Mouse (Mus musculus) urinary bladder, postnatal 4 days (tissue): Measurements from ENCODE around the gene Sox10.

Source experiments
- DNase-seq, 2 experiments: peaks; one replicate each; pipeline ENCODE4 v3.0.0; 2021 to 2022; ENCODE audit warnings: low spot score in 2 of 2

Sox10 gene

GRCm38 (mm10) chr15:79165140-79165539 lies at the start of gene Sox10:
Sox10 (minus strand) TSS chr15:79165240.
- DNase-seq = no peak

GRCm38 (mm10) chr15:79213591-79213990 lies 48.6 kb upstream of the Sox10 start:
- peak in 1 of 2 experiments; percentile 57 for DNase-seq

GRCm38 (mm10) chr15:79212750-79213446 lies 47.9 kb upstream of the Sox10 start:
- DNase-seq = peak in 1 of 2 experiments; percentile 56

- DNase-seq = peak in 1 of 2 experiments; percentile 54
Observed at GRCm38 (mm10) chr15:79210357-79210756, 45.3 kb upstream of the Sox10 start.

- DNase-seq = peak in 1 of 2 experiments; percentile 56
Observed at GRCm38 (mm10) chr15:79208758-79209439, 43.9 kb upstream of the Sox10 start.

- DNase-seq = no peak
Observed at GRCm38 (mm10) chr15:79208211-79208610, 43.2 kb upstream of the Sox10 start.

GRCm38 (mm10) chr15:79202575-79202974 lies 37.5 kb upstream of the Sox10 start:
- DNase-seq = no peak

GRCm38 (mm10) chr15:79201491-79202150 lies 36.6 kb upstream of the Sox10 start:
- DNase-seq = no peak

GRCm38 (mm10) chr15:79199390-79199976 lies 34.4 kb upstream of the Sox10 start:
- DNase-seq = no peak

- no peak for DNase-seq
Observed at GRCm38 (mm10) chr15:79195492-79195891, 30.5 kb upstream of the Sox10 start.

- DNase-seq = no peak
Observed at GRCm38 (mm10) chr15:79194946-79195345, 29.9 kb upstream of the Sox10 start.

- no peak for DNase-seq
Observed at GRCm38 (mm10) chr15:79194048-79194447, 29.0 kb upstream of the Sox10 start.

- peak in 1 of 2 experiments; percentile 37 for DNase-seq
Observed at GRCm38 (mm10) chr15:79192885-79193845, 28.1 kb upstream of the Sox10 start.

- DNase-seq = no peak
Observed at GRCm38 (mm10) chr15:79192450-79192849, 27.4 kb upstream of the Sox10 start.

GRCm38 (mm10) chr15:79191426-79191825 lies 26.4 kb upstream of the Sox10 start:
- DNase-seq = no peak

- DNase-seq = no peak
Observed at GRCm38 (mm10) chr15:79187819-79188218, 22.8 kb upstream of the Sox10 start.

GRCm38 (mm10) chr15:79185213-79185612 lies 20.2 kb upstream of the Sox10 start:
- DNase-seq = no peak

GRCm38 (mm10) chr15:79176905-79177304 lies 11.9 kb upstream of the Sox10 start:
- no peak for DNase-seq

GRCm38 (mm10) chr15:79166712-79167111 lies 1.7 kb upstream of the Sox10 start:
- DNase-seq = no peak

- no peak for DNase-seq
Observed at GRCm38 (mm10) chr15:79164251-79164650, 789 bp downstream of the Sox10 start.

GRCm38 (mm10) chr15:79162822-79163221 lies 2.2 kb downstream of the Sox10 start:
- no peak for DNase-seq
